Comparison of ENCODE assay signal across 11 mouse cellular contexts in genomic region chr9:50440689-50441088, GRCm38 (mm10). TPM values are rescaled to one million over a fixed set of nuclear protein-coding genes. Genes with fewer than 3 reads are reported as not detected.
DNase-seq lines count a peak whose midpoint lies in the region; ATAC-seq lines count a peak whose summit lies in the region.
"Had no signal": no experiment of that assay in that cellular context is flagged by ENCODE, and none has a peak within 500 bp of the region (broad histone marks: within the 10 kb centered on the region; RNA-seq: fewer than 3 reads in every experiment).

No protein-coding gene starts in this region.

- no peaks in the 10 kb centered on the region for H3K9me3 ChIP-seq in hindbrain, embryonic 15.5 days

- peak; percentile 46 for DNase-seq in adrenal gland, adult 2 months
- DNase-seq in adrenal gland, adult 18-20 months (ENCODE audit: low spot score in 2 of 2): no peak
- DNase-seq in kidney, postnatal 14 days: peak; percentile 43
- DNase-seq in kidney, postnatal 10 days: no peak
- peak; percentile 40 for DNase-seq in fat pad, adult 2 months (ENCODE audit: extremely low read depth, low read depth, low spot score)

- peaks cover 7% of the 10 kb centered on the region for H3K4me1 ChIP-seq in hindbrain, embryonic 15.5 days (replicated peaks)

- no peak overlapping the region for H3K4me3 ChIP-seq in hindbrain, embryonic 15.5 days
- H3K4me3 ChIP-seq: erythroblast, embryonic 14.5 days had no signal

- no peak overlapping the region for H3K9ac ChIP-seq in hindbrain, embryonic 15.5 days

- WGBS in hindbrain, embryonic 15.5 days: 39% methylated on average over 2 of the region's 2 CpGs

- H3K4me2 ChIP-seq in hindbrain, embryonic 15.5 days: no peak overlapping the region

- ATAC-seq in hindbrain, embryonic 15.5 days (ENCODE audit: low FRiP score, low read depth): peak; percentile 60; the same call in 1 of the 2 replicates
- ATAC-seq in erythroid progenitor cell, adult 5-6 weeks (replicated peaks; ENCODE audit: low FRiP score, poor library complexity, severe bottlenecking): no peak
- no peak for ATAC-seq in cerebellum, adult (ENCODE audit: insufficient number of reproducible peaks, low FRiP score, low TSS enrichment)
- ATAC-seq: Patski had no signal

- no peaks in the 10 kb centered on the region for H3K36me3 ChIP-seq in hindbrain, embryonic 15.5 days

- no peak overlapping the region for H3K27ac ChIP-seq in hindbrain, embryonic 15.5 days (replicated peaks)

- H3K27me3 ChIP-seq in hindbrain, embryonic 15.5 days: no peaks in the 10 kb centered on the region
- H3K27me3 ChIP-seq: Patski had no signal

RNA-seq across cellular contexts. Expression of gene Plet1, which starts 53.6 kb away (rescaled TPM):
- under 1 TPM; 0.46 to 0.59 TPM for total RNA-seq in adrenal gland, adult 2 months (2021)
- polyA plus RNA-seq in adrenal gland, adult 2 months (2012; rRNA removed): 0.08 TPM in 1 of 2 replicates, not detected in the other
- total RNA-seq in adrenal gland, adult 18-20 months (2021): under 1 TPM in 1 of 2 experiments, not detected in 1; 0.29 TPM
- 0.51 and 0.52 TPM in 2 replicates for polyA plus RNA-seq in hindbrain, embryonic 15.5 days (2015; fragmentation: Nextera tagmentation; extraction: Ambion mirVana)
- total RNA-seq in erythroid progenitor cell, adult 5-6 weeks (2015; ENCODE audit: low replicate concordance): not detected in 2 replicates
- not detected in 2 replicates for total RNA-seq in erythroid progenitor cell, adult 5-6 weeks (2017; ENCODE audit: low replicate concordance)
- total RNA-seq: monocyte, adult 5-6 weeks had no signal
- polyA plus RNA-seq: erythroblast, embryonic 14.5 days had no signal

Comparison
In these comparisons a context has a peak if more than half of its experiments do, and no peak if none do; other contexts are left out.
1. DNase-seq: peak in adrenal gland, adult 2 months (single experiment), kidney, postnatal 14 days (single experiment) and fat pad, adult 2 months (single experiment); none in adrenal gland, adult 18-20 months (0 of 2) and kidney, postnatal 10 days (single experiment).